Mouse (Mus musculus): ENCODE measurements at regions not wholly inside any gene's neighbourhood (a gene's known extent, or its start where the extent isn't known, plus 50 kb on each side); places are given as distances from the start of the nearest gene placed in this dataset.

- Histone ChIP-seq H3K9ac (ENCODE audit: control insufficient read depth, low read depth, low read length, poor library complexity, severe bottlenecking) (no peak overlapping the region), H3K79me2 (ENCODE audit: control insufficient read depth, insufficient read depth, low read length, poor library complexity) (no peaks in the 10 kb centered on the region), H3K36me3 (ENCODE audit: control insufficient read depth in 1 of 2, insufficient read depth in 2 of 2, low read length in 2 of 2) (no peaks in the 10 kb centered on the region), H3K9me3 (replicated peaks; ENCODE audit: insufficient read depth, low read length) (no peaks in the 10 kb centered on the region), H3K27ac (ENCODE audit: control insufficient read depth, low read depth, low read length) (no peak overlapping the region), H3K4me3 (ENCODE audit: control insufficient read depth in 1 of 2, insufficient read depth in 1 of 2, low read depth in 2 of 2, low read length in 2 of 2) (no peak overlapping the region), H3K27me3 (ENCODE audit: control insufficient read depth in 1 of 2, insufficient read depth in 2 of 2, low read length in 2 of 2) (no peaks in the 10 kb centered on the region), H3K4me1 (ENCODE audit: control insufficient read depth in 1 of 2, insufficient read depth in 2 of 2, low read length in 2 of 2) (no peaks in the 10 kb centered on the region)
- no peak for TF ChIP-seq SMC3 (IDR thresholded peaks at IDR 0.05; ENCODE audit: low read depth, low read length)
- TF ChIP-seq MXI1 (IDR thresholded peaks at IDR 0.05; ENCODE audit: low read depth, low read length): no peak
- no peak for TF ChIP-seq MYB (IDR thresholded peaks at IDR 0.05; ENCODE audit: low read depth, low read length)
- TF ChIP-seq MAFK (IDR thresholded peaks at IDR 0.05; ENCODE audit: borderline replicate concordance, low read depth, low read length): peak; percentile 89
- DNase-seq (ENCODE audit: low read depth, low spot score): no peak
Measured at GRCm38 (mm10) chr19:52788802-52789201, 251.2 kb downstream of the Xpnpep1 start.

- no peaks in the 10 kb centered on the region for H3K79me2 ChIP-seq (ENCODE audit: control insufficient read depth, insufficient read depth, low read length, poor library complexity)
- no peak for TF ChIP-seq RAD21 (IDR thresholded peaks at IDR 0.05; ENCODE audit: low read depth, low read length)
- TF ChIP-seq RCOR1 (IDR thresholded peaks at IDR 0.05; ENCODE audit: low read depth, low read length): no peak
- TF ChIP-seq JUND (IDR thresholded peaks at IDR 0.05; ENCODE audit: low read depth, low read length): no peak
- TF ChIP-seq MYC (IDR thresholded peaks at IDR 0.05; ENCODE audit: low read depth, low read length): no peak
- TF ChIP-seq USF2 (IDR thresholded peaks at IDR 0.05; ENCODE audit: borderline replicate concordance in 1 of 2, insufficient read depth in 1 of 2, low read depth in 1 of 2, low read length in 2 of 2): no peak
- H3K4me3 ChIP-seq (ENCODE audit: control insufficient read depth in 1 of 2, insufficient read depth in 1 of 2, low read depth in 2 of 2, low read length in 2 of 2): no peak overlapping the region
- no peaks in the 10 kb centered on the region for H3K36me3 ChIP-seq (ENCODE audit: control insufficient read depth in 1 of 2, insufficient read depth in 2 of 2, low read length in 2 of 2)
- no peaks in the 10 kb centered on the region for H3K27me3 ChIP-seq (ENCODE audit: control insufficient read depth in 1 of 2, insufficient read depth in 2 of 2, low read length in 2 of 2)
- no peak overlapping the region for H3K9ac ChIP-seq (ENCODE audit: control insufficient read depth, low read depth, low read length, poor library complexity, severe bottlenecking)
- no peaks in the 10 kb centered on the region for H3K4me1 ChIP-seq (ENCODE audit: control insufficient read depth in 1 of 2, insufficient read depth in 2 of 2, low read length in 2 of 2)
- no peak for DNase-seq (ENCODE audit: low read depth, low spot score)
- H3K27ac ChIP-seq (ENCODE audit: control insufficient read depth, low read depth, low read length): no peak overlapping the region
- no peaks in the 10 kb centered on the region for H3K9me3 ChIP-seq (replicated peaks; ENCODE audit: insufficient read depth, low read length)
Measured at GRCm38 (mm10) chr19:52768761-52769388, 271.1 kb downstream of the Xpnpep1 start.

GRCm38 (mm10) chr19:52768117-52768516, 271.9 kb downstream of the Xpnpep1 start:
- Histone ChIP-seq H3K27me3 (ENCODE audit: control insufficient read depth in 1 of 2, insufficient read depth in 2 of 2, low read length in 2 of 2) (no peaks in the 10 kb centered on the region), H3K79me2 (ENCODE audit: control insufficient read depth, insufficient read depth, low read length, poor library complexity) (no peaks in the 10 kb centered on the region), H3K4me3 (ENCODE audit: control insufficient read depth in 1 of 2, insufficient read depth in 1 of 2, low read depth in 2 of 2, low read length in 2 of 2) (no peak overlapping the region), H3K9ac (ENCODE audit: control insufficient read depth, low read depth, low read length, poor library complexity, severe bottlenecking) (no peak overlapping the region), H3K4me1 (ENCODE audit: control insufficient read depth in 1 of 2, insufficient read depth in 2 of 2, low read length in 2 of 2) (no peaks in the 10 kb centered on the region), H3K9me3 (replicated peaks; ENCODE audit: insufficient read depth, low read length) (no peaks in the 10 kb centered on the region), H3K36me3 (ENCODE audit: control insufficient read depth in 1 of 2, insufficient read depth in 2 of 2, low read length in 2 of 2) (no peaks in the 10 kb centered on the region), H3K27ac (ENCODE audit: control insufficient read depth, low read depth, low read length) (no peak overlapping the region)
- TF ChIP-seq SMC3 (IDR thresholded peaks at IDR 0.05; ENCODE audit: low read depth, low read length) (no peak), TCF12 (IDR thresholded peaks at IDR 0.05; ENCODE audit: low read depth, low read length) (no peak), HCFC1 (IDR thresholded peaks at IDR 0.05; ENCODE audit: low read depth, low read length) (no peak), ZKSCAN1 (IDR thresholded peaks at IDR 0.05; ENCODE audit: low read depth, low read length) (no peak), UBTF (IDR thresholded peaks at IDR 0.05; ENCODE audit: borderline replicate concordance, insufficient read depth, low read depth, low read length) (no peak), MAZ (IDR thresholded peaks at IDR 0.05; ENCODE audit: low read depth, low read length) (no peak), MYB (IDR thresholded peaks at IDR 0.05; ENCODE audit: low read depth, low read length) (no peak), ETS1 (IDR thresholded peaks at IDR 0.05; ENCODE audit: low read depth, low read length) (no peak)
- DNase-seq (ENCODE audit: low read depth, low spot score): no peak
